Mouse (Mus musculus): Measurements from ENCODE around the gene Armc9. TPM values are rescaled to one million over a fixed set of nuclear protein-coding genes. Genes with fewer than 3 reads are reported as not detected.

Gene Armc9
- polyA plus RNA-seq, 1 experiment from 2014 or later = 5.0 TPM

- no peaks in the 10 kb centered on the region for H3K27me3 ChIP-seq (ENCODE audit: insufficient read depth, low read length)
- H3K9me3 ChIP-seq (ENCODE audit: low read length) = no peaks in the 10 kb centered on the region
- peaks cover 27% of the 10 kb centered on the region for H3K4me1 ChIP-seq (ENCODE audit: insufficient read depth)
- no peak overlapping the region for H3K4me2 ChIP-seq (ENCODE audit: low read depth, low read length)
- 43% methylated on average over 3 of the region's 3 CpGs for WGBS (ENCODE audit: insufficient replicate concordance)
- ATAC-seq (no peak), DNase-seq (no peak)
- H3K9ac ChIP-seq (replicated peaks) = no peak overlapping the region
- TF ChIP-seq CTCF (IDR thresholded peaks at IDR 0.05; ENCODE audit: low read depth) = no peak
- TF ChIP-seq EP300 (IDR thresholded peaks at IDR 0.05; ENCODE audit: low read depth) = no peak
- no peaks in the 10 kb centered on the region for H3K36me3 ChIP-seq (replicated peaks; ENCODE audit: insufficient read depth, low read length)
- no peak overlapping the region for H3K4me3 ChIP-seq (ENCODE audit: low read depth, low read length)
- H3K27ac ChIP-seq (ENCODE audit: low read depth) = no peak overlapping the region
Measured at GRCm38 (mm10) chr1:86265060-86265459, 110.5 kb downstream of the Armc9 start.

DNA sequence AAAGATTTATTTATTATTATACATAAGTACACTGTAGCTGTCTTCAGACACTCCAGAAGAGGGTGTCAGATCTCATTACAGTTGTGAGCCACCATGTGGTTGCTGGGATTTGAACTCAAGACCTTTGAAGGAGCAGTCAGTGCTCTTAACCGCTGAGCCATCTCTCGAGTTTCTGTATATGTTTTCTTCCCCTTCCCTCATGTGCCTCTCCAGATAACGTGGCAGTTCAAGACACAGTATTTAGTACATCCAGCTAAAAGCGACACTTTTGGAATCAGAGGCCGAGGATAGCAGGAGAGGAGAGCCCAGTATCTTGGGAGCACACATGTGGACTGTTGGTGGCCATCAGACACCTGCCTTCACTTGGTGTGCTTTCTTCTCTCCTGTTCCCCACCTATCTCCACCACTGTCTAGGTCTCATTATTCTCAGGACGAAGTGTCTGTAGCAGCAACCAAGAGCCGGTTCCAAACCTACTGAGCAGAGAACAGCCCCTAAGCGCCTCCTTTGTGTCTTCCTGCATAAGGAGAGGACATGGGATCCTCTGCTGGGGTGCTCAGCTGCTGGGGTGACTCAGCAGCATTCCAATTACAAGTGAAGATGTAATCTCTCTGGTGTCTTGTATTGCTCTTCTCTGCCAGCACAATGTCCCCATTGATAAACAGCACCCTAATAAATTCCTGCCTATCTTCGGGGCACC lies 114.1 kb downstream of the Armc9 start:
- Histone ChIP-seq H3K27me3 (ENCODE audit: insufficient read depth, low read length) (no peaks in the 10 kb centered on the region), H3K4me3 (ENCODE audit: low read depth, low read length) (no peak overlapping the region), H3K4me2 (ENCODE audit: low read depth, low read length) (peak overlapping the region; percentile 6; the same call in 1 of the 2 replicates), H3K4me1 (ENCODE audit: insufficient read depth) (peaks cover 19% of the 10 kb centered on the region), H3K9me3 (ENCODE audit: low read length) (no peaks in the 10 kb centered on the region), H3K27ac (ENCODE audit: low read depth) (peak overlapping the region; percentile 55; the same call in 1 of the 2 replicates), H3K36me3 (replicated peaks; ENCODE audit: insufficient read depth, low read length) (no peaks in the 10 kb centered on the region), H3K9ac (replicated peaks) (no peak overlapping the region)
- WGBS (ENCODE audit: insufficient replicate concordance) = 58% methylated on average over 9 of the region's 9 CpGs
- ATAC-seq (peak; percentile 80), DNase-seq (no peak)
- TF ChIP-seq CTCF (IDR thresholded peaks at IDR 0.05; ENCODE audit: low read depth) (no peak), EP300 (IDR thresholded peaks at IDR 0.05; ENCODE audit: low read depth) (peak; percentile 49; the same call in 1 of the 2 replicates)

DNA sequence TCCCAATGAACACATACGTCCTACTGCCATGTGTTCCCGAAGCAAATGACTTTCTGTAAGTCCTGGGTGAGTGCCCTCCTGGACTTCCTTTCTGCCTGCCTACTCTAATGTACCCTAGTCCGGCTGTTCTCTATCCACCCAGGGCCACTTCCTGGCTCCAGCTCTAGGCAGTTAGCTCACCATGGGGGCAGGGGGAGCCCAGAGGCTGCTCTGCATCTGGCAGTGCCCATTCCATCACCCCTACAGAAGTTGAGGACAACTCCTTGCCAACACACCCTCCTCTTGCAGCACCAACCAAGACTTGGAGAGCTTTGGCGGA lies 114.6 kb downstream of the Armc9 start:
- 0 out of 2 replicates have a peak overlapping the region, but pooled peaks have one; percentile 6 for H3K4me2 ChIP-seq (ENCODE audit: low read depth, low read length)
- no peaks in the 10 kb centered on the region for H3K36me3 ChIP-seq (replicated peaks; ENCODE audit: insufficient read depth, low read length)
- H3K4me1 ChIP-seq (ENCODE audit: insufficient read depth) = peaks cover 14% of the 10 kb centered on the region
- DNase-seq (no peak), ATAC-seq (no peak)
- no peaks in the 10 kb centered on the region for H3K27me3 ChIP-seq (ENCODE audit: insufficient read depth, low read length)
- no peak for TF ChIP-seq CTCF (IDR thresholded peaks at IDR 0.05; ENCODE audit: low read depth)
- no peak for TF ChIP-seq EP300 (IDR thresholded peaks at IDR 0.05; ENCODE audit: low read depth)
- H3K9ac ChIP-seq (replicated peaks) = no peak overlapping the region
- no peak overlapping the region for H3K4me3 ChIP-seq (ENCODE audit: low read depth, low read length)
- WGBS (ENCODE audit: insufficient replicate concordance) = 57% methylated on average over 4 of the region's 4 CpGs
- no peaks in the 10 kb centered on the region for H3K9me3 ChIP-seq (ENCODE audit: low read length)
- H3K27ac ChIP-seq (ENCODE audit: low read depth) = peak overlapping the region; percentile 55; the same call in 1 of the 2 replicates

GRCm38 (mm10) chr1:86271707-86272106 lies 117.1 kb downstream of the Armc9 start:
- TF ChIP-seq CTCF (IDR thresholded peaks at IDR 0.05; ENCODE audit: low read depth) (no peak), EP300 (IDR thresholded peaks at IDR 0.05; ENCODE audit: low read depth) (no peak)
- Histone ChIP-seq H3K4me2 (ENCODE audit: low read depth, low read length) (no peak overlapping the region), H3K27ac (ENCODE audit: low read depth) (no peak overlapping the region), H3K4me3 (ENCODE audit: low read depth, low read length) (no peak overlapping the region), H3K9ac (replicated peaks) (no peak overlapping the region), H3K27me3 (ENCODE audit: insufficient read depth, low read length) (no peaks in the 10 kb centered on the region), H3K9me3 (ENCODE audit: low read length) (no peaks in the 10 kb centered on the region), H3K36me3 (replicated peaks; ENCODE audit: insufficient read depth, low read length) (no peaks in the 10 kb centered on the region), H3K4me1 (ENCODE audit: insufficient read depth) (peaks cover 11% of the 10 kb centered on the region)
- ATAC-seq (no peak), DNase-seq (no peak)
- 62% methylated on average over 6 of the region's 6 CpGs for WGBS (ENCODE audit: insufficient replicate concordance)

- Histone ChIP-seq H3K36me3 (replicated peaks; ENCODE audit: insufficient read depth, low read length) (no peaks in the 10 kb centered on the region), H3K4me1 (ENCODE audit: insufficient read depth) (no peaks in the 10 kb centered on the region), H3K4me2 (ENCODE audit: low read depth, low read length) (no peak overlapping the region), H3K9ac (replicated peaks) (no peak overlapping the region), H3K9me3 (ENCODE audit: low read length) (no peaks in the 10 kb centered on the region), H3K4me3 (ENCODE audit: low read depth, low read length) (no peak overlapping the region), H3K27ac (ENCODE audit: low read depth) (no peak overlapping the region), H3K27me3 (ENCODE audit: insufficient read depth, low read length) (no peaks in the 10 kb centered on the region)
- TF ChIP-seq EP300 (IDR thresholded peaks at IDR 0.05; ENCODE audit: low read depth) = no peak
- TF ChIP-seq CTCF (IDR thresholded peaks at IDR 0.05; ENCODE audit: low read depth) = no peak
- no peak for DNase-seq
- no peak for ATAC-seq
- 86% methylated on average over 5 of the region's 5 CpGs for whole genome bisulfite sequencing (ENCODE audit: insufficient replicate concordance)
Measured at GRCm38 (mm10) chr1:86277055-86277454, 122.5 kb downstream of the Armc9 start.

- H3K9me3 ChIP-seq (ENCODE audit: low read length) = no peaks in the 10 kb centered on the region
- no peak overlapping the region for H3K27ac ChIP-seq (ENCODE audit: low read depth)
- DNase-seq (no peak), ATAC-seq (no peak)
- no peak overlapping the region for H3K4me3 ChIP-seq (ENCODE audit: low read depth, low read length)
- WGBS (ENCODE audit: insufficient replicate concordance) = 76% methylated on average over 11 of the region's 11 CpGs
- no peak overlapping the region for H3K4me2 ChIP-seq (ENCODE audit: low read depth, low read length)
- TF ChIP-seq CTCF (IDR thresholded peaks at IDR 0.05; ENCODE audit: low read depth) = no peak
- no peak for TF ChIP-seq EP300 (IDR thresholded peaks at IDR 0.05; ENCODE audit: low read depth)
- H3K9ac ChIP-seq (replicated peaks) = no peak overlapping the region
- H3K36me3 ChIP-seq (replicated peaks; ENCODE audit: insufficient read depth, low read length) = no peaks in the 10 kb centered on the region
- H3K27me3 ChIP-seq (ENCODE audit: insufficient read depth, low read length) = no peaks in the 10 kb centered on the region
- no peaks in the 10 kb centered on the region for H3K4me1 ChIP-seq (ENCODE audit: insufficient read depth)
Measured at GRCm38 (mm10) chr1:86281781-86282536, 127.4 kb downstream of the Armc9 start.
